ENCODE assay signal across 30 mouse cellular contexts in genomic region chr9:103675721-103676480, GRCm38 (mm10).
DNase-seq lines count a peak whose midpoint lies in the region; ATAC-seq lines count a peak whose summit lies in the region.
"Had no signal": no experiment of that assay in that cellular context is flagged by ENCODE, and none has a peak within 500 bp of the region (broad histone marks: within the 10 kb centered on the region; RNA-seq: fewer than 3 reads in every experiment).

No protein-coding gene starts in this region.

- DNase-seq in heart, adult 11 months, result peak; percentile 75
- DNase-seq in heart, adult 8-10 months (ENCODE audit: low spot score), result no peak
- DNase-seq in B cell, adult 2 months, result peak; percentile 18 to 21
- DNase-seq in splenic B cell, adult 2 months (ENCODE audit: low read depth, low spot score), result peak; percentile 54
- DNase-seq in thymus, postnatal 25 days, result peak; percentile 38
- no peak for DNase-seq in gastrocnemius, postnatal 4 days (ENCODE audit: low spot score in 2 of 2)
- DNase-seq in lung, postnatal 4 days, result no peak
- DNase-seq: adrenal gland, adult 8-10 months; cerebellum, adult 9-10 months; cerebellum, postnatal 36 days; embryo, embryonic 11 days; gastrocnemius, postnatal 25 days; heart, postnatal 10 days; kidney, adult 9 months; kidney, postnatal 14 days; layer of hippocampus, adult 9-11 months; lung, postnatal 36 days had no signal

- H3K9me3 ChIP-seq in kidney, embryonic 15.5 days (replicated peaks), result no peaks in the 10 kb centered on the region
- H3K9me3 ChIP-seq: embryonic facial prominence, embryonic 12.5 days; forebrain, embryonic 10.5 days; forebrain, embryonic 15.5 days; limb, embryonic 13.5 days; midbrain, embryonic 12.5 days had no signal

- H3K36me3 ChIP-seq in splenic B cell, adult 2 months (ENCODE audit: control insufficient read depth, insufficient read depth, low read length, poor library complexity, severe bottlenecking), result no peaks in the 10 kb centered on the region
- no peaks in the 10 kb centered on the region for H3K36me3 ChIP-seq in kidney, embryonic 15.5 days
- H3K36me3 ChIP-seq: embryonic facial prominence, embryonic 12.5 days; forebrain, embryonic 10.5 days; forebrain, embryonic 15.5 days; G1E; heart, embryonic 12.5 days; limb, embryonic 13.5 days; lung, embryonic 15.5 days; midbrain, embryonic 12.5 days had no signal

- no peaks in the 10 kb centered on the region for H3K27me3 ChIP-seq in splenic B cell, adult 2 months (ENCODE audit: control insufficient read depth, insufficient read depth, low read length, poor library complexity, severe bottlenecking)
- H3K27me3 ChIP-seq in kidney, embryonic 15.5 days, result no peaks in the 10 kb centered on the region
- H3K27me3 ChIP-seq: embryonic facial prominence, embryonic 12.5 days; forebrain, embryonic 15.5 days; heart, embryonic 12.5 days; limb, embryonic 13.5 days; lung, embryonic 15.5 days; midbrain, embryonic 12.5 days had no signal

- H3K27ac ChIP-seq in kidney, embryonic 15.5 days, result no peak overlapping the region
- H3K27ac ChIP-seq: embryonic facial prominence, embryonic 12.5 days; forebrain, embryonic 10.5 days; hindbrain, embryonic 14.5 days; limb, embryonic 13.5 days; lung, embryonic 15.5 days; midbrain, embryonic 12.5 days had no signal

- 74% methylated on average over 13 of the region's 13 CpGs for WGBS in kidney, embryonic 15.5 days

- H3K4me2 ChIP-seq in kidney, embryonic 15.5 days, result no peak overlapping the region
- H3K4me2 ChIP-seq: embryonic facial prominence, embryonic 12.5 days; forebrain, embryonic 15.5 days; heart, embryonic 12.5 days; hindbrain, embryonic 14.5 days; limb, embryonic 13.5 days; liver, embryonic 11.5 days; lung, embryonic 15.5 days; midbrain, embryonic 12.5 days had no signal

- no peak overlapping the region for H3K4me3 ChIP-seq in kidney, embryonic 15.5 days (replicated peaks)
- H3K4me3 ChIP-seq: embryonic facial prominence, embryonic 12.5 days; forebrain, embryonic 10.5 days; forebrain, embryonic 15.5 days; heart, embryonic 12.5 days; limb, embryonic 13.5 days; lung, embryonic 15.5 days; megakaryocyte, embryonic 14.5 days; midbrain, embryonic 12.5 days had no signal

- peaks cover 18% of the 10 kb centered on the region for H3K4me1 ChIP-seq in kidney, embryonic 15.5 days
- H3K4me1 ChIP-seq: lung, embryonic 15.5 days had no signal

- no peak for ATAC-seq in kidney, embryonic 15.5 days (replicated peaks; ENCODE audit: low FRiP score)
- ATAC-seq: forebrain, embryonic 15.5 days; intestine, postnatal 0 days had no signal

- no peak overlapping the region for H3K9ac ChIP-seq in kidney, embryonic 15.5 days
- H3K9ac ChIP-seq: embryonic facial prominence, embryonic 12.5 days; forebrain, embryonic 15.5 days; heart, embryonic 12.5 days; hindbrain, embryonic 14.5 days; limb, embryonic 13.5 days; lung, embryonic 15.5 days; midbrain, embryonic 12.5 days had no signal

Comparison
In these comparisons a context has a peak if more than half of its experiments do, and no peak if none do; other contexts are left out.
1. DNase-seq: peak in heart, adult 11 months (single experiment), B cell, adult 2 months (2 of 2), splenic B cell, adult 2 months (single experiment) and thymus, postnatal 25 days (single experiment); none in heart, adult 8-10 months (single experiment), gastrocnemius, postnatal 4 days (0 of 2) and lung, postnatal 4 days (0 of 2).